Mouse (Mus musculus): ENCODE measurements at regions not wholly inside any gene's neighbourhood (a gene's known extent, or its start where the extent isn't known, plus 50 kb on each side); places are given as distances from the start of the nearest gene placed in this dataset.

DNA sequence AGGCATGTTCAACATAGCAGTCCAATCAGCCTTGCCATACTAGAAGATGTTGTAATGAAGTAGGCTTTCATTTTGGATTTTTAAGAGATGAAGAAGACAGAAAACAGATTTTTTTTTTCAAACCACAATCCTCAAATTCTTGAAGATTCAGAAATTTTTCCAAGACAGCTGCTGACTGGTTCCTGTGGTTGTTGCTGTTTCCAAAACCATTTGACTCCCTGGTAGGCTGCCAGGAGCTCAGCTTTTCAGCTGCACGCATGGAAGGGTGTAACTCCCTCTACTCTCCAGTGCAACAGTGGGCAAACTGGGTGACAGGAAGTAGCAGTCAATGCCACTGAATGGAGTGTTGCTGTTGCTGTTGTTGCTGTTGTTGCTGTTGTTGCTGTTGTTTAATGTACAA, 72.4 kb upstream of the Tsc22d2 start:
- Histone ChIP-seq H3K4me1 (ENCODE audit: control insufficient read depth, insufficient read depth, insufficient read length, low read length) (no peaks in the 10 kb centered on the region), H3K27ac (ENCODE audit: insufficient read depth, low read depth, low read length) (no peak overlapping the region), H3K36me3 (ENCODE audit: control insufficient read depth, insufficient read depth, low read length) (no peaks in the 10 kb centered on the region), H3K27me3 (ENCODE audit: control insufficient read depth, insufficient read depth, low read length) (no peaks in the 10 kb centered on the region), H3K4me3 (ENCODE audit: low read depth, low read length) (no peak overlapping the region)
- no peak for TF ChIP-seq CTCF (IDR thresholded peaks at IDR 0.05; ENCODE audit: extremely low read depth, insufficient read length, insufficient replicate concordance, low read depth, low read length)
- no peak for TF ChIP-seq POLR2A (IDR thresholded peaks at IDR 0.05; ENCODE audit: low read depth, low read length)
- whole genome bisulfite sequencing: 76% methylated on average over 1 of the region's 1 CpGs

DNA sequence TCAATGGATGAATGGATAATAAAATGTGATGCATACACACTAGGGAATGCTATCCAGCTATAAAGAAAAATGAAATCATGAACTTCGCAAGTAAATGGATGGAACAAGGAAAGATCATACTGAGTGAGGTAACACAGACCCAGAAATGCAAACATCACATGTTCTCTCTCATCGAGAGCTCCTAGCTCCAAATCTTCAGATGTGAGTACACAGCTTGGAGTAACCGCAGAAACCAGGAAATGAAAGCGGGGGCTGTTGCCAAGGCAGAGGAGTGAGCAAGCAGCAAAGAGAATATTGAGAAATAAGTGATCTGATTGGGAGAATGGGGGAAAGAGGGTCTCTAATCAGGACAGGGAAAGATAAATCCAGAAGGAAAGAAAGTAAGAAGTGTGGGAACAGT, 52.0 kb upstream of the Tsc22d2 start:
- 69% methylated on average over 4 of the region's 4 CpGs for WGBS
- TF ChIP-seq CTCF (IDR thresholded peaks at IDR 0.05; ENCODE audit: extremely low read depth, insufficient read length, insufficient replicate concordance, low read depth, low read length) (no peak), POLR2A (IDR thresholded peaks at IDR 0.05; ENCODE audit: low read depth, low read length) (no peak)
- H3K4me1 ChIP-seq (ENCODE audit: control insufficient read depth, insufficient read depth, insufficient read length, low read length): peaks cover 9% of the 10 kb centered on the region
- H3K27me3 ChIP-seq (ENCODE audit: control insufficient read depth, insufficient read depth, low read length): no peaks in the 10 kb centered on the region
- no peak overlapping the region for H3K4me3 ChIP-seq (ENCODE audit: low read depth, low read length)
- H3K36me3 ChIP-seq (ENCODE audit: control insufficient read depth, insufficient read depth, low read length): no peaks in the 10 kb centered on the region
- H3K27ac ChIP-seq (ENCODE audit: insufficient read depth, low read depth, low read length): no peak overlapping the region

DNA sequence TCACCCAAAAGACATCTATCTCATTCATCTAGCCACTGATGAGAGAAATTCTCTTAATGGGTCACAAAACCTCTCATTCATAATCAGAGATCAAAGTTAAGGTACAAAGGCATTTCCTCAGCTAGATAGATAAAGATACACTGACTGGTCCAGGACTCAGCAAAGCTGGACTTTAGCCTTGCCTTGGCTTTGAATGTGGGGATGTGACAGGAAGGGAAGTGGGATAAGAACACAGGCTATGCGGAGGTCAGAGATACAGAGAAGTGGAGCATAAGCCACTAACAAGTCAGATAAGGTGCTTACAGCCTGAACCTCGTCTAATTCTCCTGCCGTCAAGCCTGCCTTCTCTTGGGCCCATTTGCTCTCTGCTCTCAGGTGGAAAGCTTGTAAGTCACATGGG, 50.0 kb upstream of the Tsc22d2 start:
- no peak for TF ChIP-seq POLR2A (IDR thresholded peaks at IDR 0.05; ENCODE audit: low read depth, low read length)
- TF ChIP-seq CTCF (IDR thresholded peaks at IDR 0.05; ENCODE audit: extremely low read depth, insufficient read length, insufficient replicate concordance, low read depth, low read length): no peak
- Histone ChIP-seq H3K27me3 (ENCODE audit: control insufficient read depth, insufficient read depth, low read length) (no peaks in the 10 kb centered on the region), H3K4me3 (ENCODE audit: low read depth, low read length) (no peak overlapping the region), H3K4me1 (ENCODE audit: control insufficient read depth, insufficient read depth, insufficient read length, low read length) (peaks cover 9% of the 10 kb centered on the region), H3K36me3 (ENCODE audit: control insufficient read depth, insufficient read depth, low read length) (no peaks in the 10 kb centered on the region), H3K27ac (ENCODE audit: insufficient read depth, low read depth, low read length) (peak overlapping the region; percentile 63)
- WGBS: 14% methylated on average over 3 of the region's 3 CpGs

All from small intestine, adult 2 months (tissue).